Mouse (Mus musculus): ENCODE results near the gene Col4a4.

The Col4a4 gene

DNA sequence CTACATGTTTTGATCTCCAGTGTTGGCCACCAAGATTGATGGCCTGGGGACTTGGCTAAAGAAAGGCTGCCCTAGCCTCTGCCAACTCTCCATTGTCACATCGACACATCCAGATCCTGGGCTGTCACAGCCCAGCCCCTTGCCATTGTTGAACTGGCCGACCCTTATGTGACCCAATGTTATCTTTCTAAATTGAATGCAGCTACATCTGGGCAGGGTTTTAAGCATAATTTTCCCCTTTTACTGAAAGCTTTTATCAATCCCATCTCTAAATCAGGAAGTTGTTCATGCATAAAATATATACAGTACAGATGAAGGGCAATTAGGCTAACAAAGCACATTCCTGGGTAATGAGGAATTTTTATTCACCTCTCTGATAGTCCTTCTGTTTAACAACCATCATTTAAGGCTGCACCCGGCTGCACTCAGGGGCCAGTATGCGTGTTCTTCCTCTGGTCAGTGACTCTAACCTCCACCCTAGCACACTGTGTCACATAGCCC lies 112.1 kb downstream of the Col4a4 start:
- DNase-seq = peak; percentile 29

DNA sequence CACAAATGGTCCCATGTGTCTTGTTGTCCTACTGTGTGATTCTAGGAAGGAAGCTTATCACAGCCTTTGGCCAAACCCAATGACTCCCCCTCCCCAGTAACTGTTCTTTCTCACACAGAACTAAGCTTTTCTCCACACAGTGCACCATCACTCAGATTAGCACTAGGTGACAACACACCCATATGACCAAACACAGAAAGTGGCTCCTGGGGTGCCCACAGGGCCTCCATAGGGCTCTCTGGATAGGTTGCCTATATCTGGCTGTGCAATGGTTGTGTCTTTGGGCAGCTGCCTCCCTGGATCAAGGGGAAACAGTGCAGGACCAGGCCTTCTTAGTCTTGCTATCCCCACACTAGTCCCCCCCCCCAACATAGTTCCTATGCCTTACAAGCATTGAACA lies 113.2 kb downstream of the Col4a4 start:
- no peak for DNase-seq

DNA sequence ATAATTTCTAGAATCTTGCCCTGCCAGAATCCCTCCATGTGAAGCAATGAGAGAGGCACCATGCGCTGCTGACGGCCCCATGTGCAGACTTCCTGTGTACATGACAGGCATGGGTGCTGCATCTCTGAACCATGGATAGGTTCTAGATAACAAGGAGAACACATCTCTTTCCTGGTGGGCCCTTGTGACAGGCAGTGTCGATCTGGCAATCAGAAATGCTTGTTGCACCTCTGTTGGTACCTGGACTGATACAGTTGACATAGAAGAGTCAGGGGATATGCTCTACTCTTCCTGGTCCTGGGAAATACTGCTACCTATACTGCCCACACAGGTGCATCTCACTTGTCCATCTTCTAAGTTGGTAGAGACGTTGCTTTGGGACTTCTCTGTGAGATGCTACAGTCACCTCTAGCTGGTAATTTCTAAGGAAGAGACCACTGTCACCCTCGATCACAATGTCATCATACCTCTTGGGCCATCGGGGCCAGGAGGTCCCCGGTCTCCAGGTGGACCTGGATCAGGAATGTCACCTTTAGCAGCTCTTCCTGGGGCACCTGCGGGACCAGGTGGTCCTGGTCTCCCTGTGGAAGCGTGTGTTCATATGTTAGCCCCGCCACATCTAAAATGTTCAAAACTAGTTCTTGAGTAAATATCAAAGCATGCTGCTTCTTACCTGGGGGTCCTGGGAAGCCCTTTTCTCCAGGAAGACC lies 116.0 kb downstream of the Col4a4 start:
- DNase-seq = no peak

DNA sequence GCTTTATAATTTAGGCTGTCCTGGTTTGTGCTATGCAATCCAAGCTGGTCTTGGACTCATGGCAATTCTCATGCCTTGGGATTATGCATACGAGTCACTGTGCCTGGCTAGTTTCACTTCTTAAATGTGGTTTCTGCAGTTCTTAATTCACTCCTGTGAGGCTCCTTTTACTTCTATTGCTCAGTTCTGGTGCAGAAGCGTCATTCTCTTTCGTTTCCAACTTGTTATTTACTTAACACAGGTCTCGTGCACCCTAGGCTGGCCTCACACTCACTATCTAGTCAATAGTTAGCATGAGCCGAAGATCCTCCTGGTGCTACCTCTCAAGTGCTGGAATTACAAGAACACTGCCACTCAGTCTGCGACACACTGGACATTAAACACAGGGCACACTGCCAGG lies 117.8 kb downstream of the Col4a4 start:
- DNase-seq = no peak

DNA sequence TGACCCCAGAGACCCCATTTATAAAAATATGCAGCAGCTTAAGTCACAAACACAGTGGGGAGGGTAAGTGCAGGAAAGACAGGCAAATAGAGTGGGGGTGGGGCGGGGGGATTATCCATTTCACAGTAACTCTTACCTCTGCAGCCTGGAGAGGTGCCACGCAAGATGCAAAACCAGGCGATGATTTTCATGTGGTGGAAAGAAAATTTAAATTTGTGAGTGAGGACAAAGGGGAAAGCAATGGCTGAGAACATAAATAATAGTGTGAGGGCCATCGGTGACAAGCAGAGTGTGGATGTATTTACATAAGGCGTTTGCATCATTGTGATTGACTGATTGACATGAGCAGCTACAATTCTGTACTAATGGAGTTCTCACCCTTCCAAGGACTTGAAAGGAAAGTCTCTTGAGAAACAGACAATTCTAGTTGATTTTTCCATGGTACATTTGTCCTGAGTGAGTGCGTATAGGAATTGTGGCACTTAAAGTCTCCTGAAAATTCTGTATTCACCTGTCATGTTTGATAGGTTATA lies 121.3 kb downstream of the Col4a4 start:
- DNase-seq = no peak

GRCm38 (mm10) chr1:82461041-82461440 lies 125.6 kb downstream of the Col4a4 start:
- DNase-seq = no peak

GRCm38 (mm10) chr1:82459926-82460325 lies 126.7 kb downstream of the Col4a4 start:
- no peak for DNase-seq

- no peak for DNase-seq
These were observed 127.3 kb downstream of the Col4a4 start for GRCm38 (mm10) chr1:82459350-82459749.

GRCm38 (mm10) chr1:82454031-82454430 lies 132.6 kb downstream of the Col4a4 start:
- no peak for DNase-seq

GRCm38 (mm10) chr1:82451927-82452651 lies 134.6 kb downstream of the Col4a4 start:
- DNase-seq = no peak

- no peak for DNase-seq
These were observed 136.8 kb downstream of the Col4a4 start for GRCm38 (mm10) chr1:82449851-82450250.

GRCm38 (mm10) chr1:82446049-82446448 lies 140.6 kb downstream of the Col4a4 start:
- DNase-seq = peak; percentile 28

GRCm38 (mm10) chr1:82443517-82443916 lies 143.1 kb downstream of the Col4a4 start:
- DNase-seq = no peak

- DNase-seq = no peak
These were observed 146.5 kb downstream of the Col4a4 start for GRCm38 (mm10) chr1:82440123-82440522.

DNA sequence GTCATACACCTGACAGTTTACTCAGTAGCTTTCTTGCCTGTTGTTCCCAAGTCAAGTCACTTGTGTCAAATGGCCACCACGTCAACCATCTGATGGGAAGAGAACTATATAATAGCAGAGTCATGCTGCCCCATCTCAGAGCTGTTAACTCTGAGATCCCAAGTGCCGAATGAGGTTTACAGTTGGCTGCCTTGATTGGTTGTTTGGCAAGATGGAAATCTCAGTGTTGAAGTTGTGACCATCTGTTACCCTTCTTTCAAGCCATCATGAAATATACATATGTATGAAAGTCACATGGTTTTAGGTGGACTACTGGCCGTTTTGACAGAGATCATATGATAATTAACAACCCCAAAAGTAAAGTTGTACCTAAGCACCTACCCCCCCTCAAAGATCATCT lies 149.4 kb downstream of the Col4a4 start:
- no peak for DNase-seq

- no peak for DNase-seq
These were observed 153.0 kb downstream of the Col4a4 start for GRCm38 (mm10) chr1:82433649-82434005.

DNA sequence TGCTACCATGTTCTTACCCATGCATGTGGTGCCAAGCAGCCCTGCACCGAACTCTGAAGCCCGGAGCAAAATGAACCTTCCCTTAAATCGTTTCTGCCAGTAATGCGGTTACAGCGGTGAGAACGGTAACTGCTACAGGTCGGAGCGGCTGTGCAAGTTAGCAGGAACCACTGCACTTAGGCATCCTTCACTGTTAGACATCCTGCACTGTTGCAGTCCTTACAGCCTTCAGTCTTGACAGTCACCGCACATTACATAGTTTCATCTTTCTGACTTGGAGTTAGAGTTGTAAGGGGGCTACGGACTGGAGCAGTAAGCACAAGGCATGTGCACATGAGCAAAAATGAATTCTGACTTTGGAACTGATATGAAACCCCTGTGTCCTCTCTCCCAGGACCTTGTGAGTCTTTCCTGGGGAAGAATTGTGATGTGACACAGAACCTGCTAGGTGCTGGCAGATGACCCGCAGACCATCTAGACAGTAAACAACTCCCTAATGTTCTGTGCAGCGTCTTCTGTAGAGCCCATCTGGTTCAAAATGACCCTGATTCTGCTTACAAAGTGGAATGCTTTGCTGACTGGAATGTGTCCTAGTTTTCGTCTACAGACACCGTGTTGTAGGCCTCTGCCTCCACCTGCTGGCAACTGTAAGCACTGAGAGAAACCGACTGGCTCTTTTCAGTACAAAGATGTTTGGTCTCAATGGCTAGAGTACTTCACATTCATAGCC lies 153.6 kb downstream of the Col4a4 start:
- DNase-seq = peak; percentile 76

DNA sequence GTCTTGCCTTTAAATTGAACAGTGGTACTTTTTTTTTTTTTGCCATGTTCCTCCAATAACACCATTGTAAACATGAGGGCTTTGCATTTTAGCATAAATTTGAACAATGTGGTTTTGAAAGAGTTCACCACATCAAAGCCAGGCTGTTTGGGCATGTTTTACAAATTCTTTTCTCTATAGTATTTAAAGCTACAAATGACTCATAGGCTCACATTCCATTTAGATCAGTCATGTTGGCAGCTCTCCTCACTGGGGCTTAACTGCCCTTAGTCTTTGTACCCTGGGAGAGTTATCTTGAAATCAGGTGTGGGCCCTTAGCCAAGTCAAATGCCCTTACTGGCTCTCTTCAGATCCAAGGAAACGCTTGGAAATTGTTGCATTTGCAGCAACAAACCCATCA lies 157.6 kb downstream of the Col4a4 start:
- DNase-seq = peak; percentile 49

GRCm38 (mm10) chr1:82427729-82428128 lies 158.9 kb downstream of the Col4a4 start:
- DNase-seq = no peak

DNA sequence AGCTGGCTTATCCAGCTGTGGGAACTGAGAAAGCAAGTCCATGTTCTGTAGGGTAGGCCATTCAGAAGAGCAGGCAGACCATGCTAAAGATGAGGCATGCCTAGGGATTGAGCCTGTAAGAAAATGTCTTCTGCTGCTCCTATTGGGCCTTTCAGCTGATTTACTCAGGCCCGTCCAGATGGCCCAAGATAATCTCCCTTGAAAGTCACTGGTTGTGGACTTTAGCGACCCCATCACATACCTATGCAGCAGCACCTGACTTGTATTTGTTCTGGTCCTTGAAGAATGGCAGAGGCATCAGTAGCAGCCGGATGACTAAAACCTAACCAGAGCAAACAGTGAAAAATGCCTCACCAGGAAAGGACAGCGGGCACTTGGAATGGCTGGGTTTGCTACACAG lies 171.0 kb downstream of the Col4a4 start:
- no peak for DNase-seq

DNA sequence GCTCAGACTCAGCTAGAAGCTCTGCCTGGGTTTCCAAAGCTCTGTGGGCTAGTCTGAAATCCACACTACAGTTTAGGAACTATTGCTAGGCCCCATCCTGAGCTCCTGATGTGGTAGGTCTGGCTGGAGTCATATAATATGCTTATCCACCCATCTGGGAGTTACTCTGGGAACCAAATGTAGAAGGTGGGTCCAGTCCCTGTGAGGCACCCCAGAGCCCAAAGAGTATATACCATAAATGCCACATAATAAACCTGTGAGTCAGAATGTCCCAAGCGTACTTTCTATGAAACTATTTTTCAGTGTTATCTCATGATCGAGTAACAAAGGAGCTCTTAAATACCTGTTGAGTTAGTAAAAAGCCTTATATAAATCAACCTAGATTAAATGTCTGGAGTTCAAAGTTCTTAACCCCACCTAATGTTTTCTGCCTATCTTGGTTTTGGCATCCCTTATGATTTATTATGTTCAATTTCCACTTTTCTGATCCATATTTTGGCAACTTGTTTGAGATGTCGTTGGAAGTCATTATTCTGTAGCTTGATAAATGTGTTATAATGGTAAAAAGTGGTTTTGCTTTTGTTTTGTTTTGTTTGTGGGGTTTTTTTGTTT lies 172.1 kb downstream of the Col4a4 start:
- DNase-seq = no peak

DNA sequence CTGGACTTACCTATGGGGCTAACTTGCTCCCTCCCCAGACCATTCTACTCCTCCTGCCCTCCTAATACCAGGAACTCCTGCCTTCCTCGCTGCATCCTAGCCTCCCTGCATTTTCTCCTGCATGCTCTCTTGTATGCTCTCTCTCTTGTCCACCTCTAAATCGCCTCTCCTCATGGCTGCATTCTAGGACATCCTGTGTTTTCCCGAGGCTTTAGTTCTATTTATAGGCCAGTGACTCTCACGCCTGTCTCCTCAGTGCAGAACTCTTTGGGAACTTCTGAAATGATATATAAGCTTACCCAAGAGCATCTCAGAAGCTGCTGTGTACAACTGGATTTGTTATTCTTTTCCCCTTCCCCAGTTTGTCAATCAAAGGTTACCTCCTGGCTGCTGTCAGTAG lies 174.6 kb downstream of the Col4a4 start:
- no peak for DNase-seq

GRCm38 (mm10) chr1:82411521-82411920 lies 175.1 kb downstream of the Col4a4 start:
- no peak for DNase-seq

Data from kidney, adult 18-20 months (tissue).